Mouse (Mus musculus): ENCODE measurements around the gene Klc4.

DNA sequence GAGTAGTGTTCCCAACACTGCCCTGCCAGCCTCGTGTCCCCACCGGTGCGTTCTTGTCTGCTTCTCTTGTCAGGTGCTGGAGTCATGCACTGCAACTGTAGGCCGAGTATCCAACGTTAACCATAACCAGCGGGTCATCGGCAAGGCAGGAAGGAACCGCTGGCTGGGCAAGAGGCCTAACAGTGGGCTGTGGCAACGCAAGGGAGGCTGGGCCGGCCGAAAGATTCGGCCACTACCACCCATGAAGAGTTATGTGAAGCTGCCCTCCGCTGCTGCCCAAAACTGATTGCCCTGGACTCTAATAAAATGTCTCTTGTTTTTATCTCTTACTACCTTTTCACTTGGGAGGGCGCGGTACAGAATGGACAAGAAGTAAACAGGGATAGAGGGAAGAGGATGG lies 4.0 kb upstream of the Klc4 start:
- TF ChIP-seq CTCF (IDR thresholded peaks at IDR 0.05; ENCODE audit: control insufficient read depth, insufficient read depth, insufficient read length) = no peak
- TF ChIP-seq MAX (IDR thresholded peaks at IDR 0.05) = no peak
- no peak for TF ChIP-seq USF1 (IDR thresholded peaks at IDR 0.05; ENCODE audit: low read depth)
- TF ChIP-seq CEBPB (IDR thresholded peaks at IDR 0.05; ENCODE audit: low read depth) = no peak
- TF ChIP-seq MYOG (IDR thresholded peaks at IDR 0.05; ENCODE audit: control insufficient read depth, extremely low read depth, insufficient read length) = no peak

All from C2C12 (cell line).